Mouse (Mus musculus) midbrain, embryonic 16.5 days (tissue): Measurements from ENCODE around the gene Olfr1419. TPM values are rescaled to one million over a fixed set of nuclear protein-coding genes. Genes with fewer than 3 reads are reported as not detected.
A peak's percentile ranks its signal among the peaks of the same experiment; 100 is the strongest.

ENCODE experiments used
- ATAC-seq: fragments of 200-750 bp; cut with Nextera tagmentation; 2 replicates; pipeline ENCODE4 v1.8.0; 2017; ENCODE audit warnings: moderate TSS enrichment
- H3K27ac ChIP-seq: fragments of 300-500 bp; sonication (generic); 2 replicates; pipeline ENCODE4 v1.5.1; 2014; ENCODE audit warnings: mild to moderate bottlenecking, low read length, mixed read lengths
- H3K27me3 ChIP-seq: fragments of 300-500 bp; sonication (generic); 2 replicates; pipeline ENCODE4 v1.6.1; 2014; ENCODE audit warnings: low read depth, low read length, mixed read lengths; ENCODE audit not compliant: control insufficient read depth, insufficient read depth
- H3K36me3 ChIP-seq: fragments of 300-500 bp; sonication (generic); 2 replicates; pipeline ENCODE4 v1.6.1; 2014; ENCODE audit warnings: mild to moderate bottlenecking, low read length, moderate library complexity, mixed read lengths; ENCODE audit not compliant: control insufficient read depth, insufficient read depth
- H3K4me1 ChIP-seq: fragments of 300-500 bp; sonication (generic); 2 replicates; pipeline ENCODE4 v1.6.1; 2014; ENCODE audit warnings: mild to moderate bottlenecking, low read length, mixed read lengths; ENCODE audit not compliant: control insufficient read depth, insufficient read depth
- H3K4me2 ChIP-seq: fragments of 300-500 bp; sonication (generic); 2 replicates; pipeline ENCODE4 v1.6.1; 2014; ENCODE audit warnings: mild to moderate bottlenecking, low read length, mixed read lengths
- H3K4me3 ChIP-seq: fragments of 300-500 bp; sonication (generic); 2 replicates; pipeline ENCODE4 v1.5.1; 2014; ENCODE audit warnings: low read depth, mild to moderate bottlenecking, low read length, moderate library complexity, mixed read lengths
- H3K9ac ChIP-seq: fragments of 300-500 bp; sonication (generic); 2 replicates; pipeline ENCODE4 v1.6.1; 2014; ENCODE audit warnings: low read depth, low read length, mixed read lengths
- H3K9me3 ChIP-seq: fragments of 300-500 bp; sonication (generic); replicated peaks from 2 replicates; pipeline ENCODE4 v1.6.1; 2014; ENCODE audit warnings: mild to moderate bottlenecking, low read length, mixed read lengths; ENCODE audit not compliant: control insufficient read depth, poor library complexity, severe bottlenecking
- WGBS: fragments of 180-500 bp; shearing (Covaris S2); extraction: QIAGEN DNeasy Blood & Tissue Kit; methylation state at CpG from one replicate; pipeline ENCODE4 v1.1.7; 2014; 5-methylcytosine and 5-hydroxymethylcytosine counted together
- microRNA-seq: library from miRNA; unstranded; fragments of <30 nt; microRNA quantifications from one replicate; pipeline ENCODE4, GENCODE M21; 2017
- polyA plus RNA-seq: library from polyadenylated mRNA; unstranded; fragments of >200 nt; fragmentation: Nextera tagmentation; extraction: Ambion mirVana; gene quantifications from 2 replicates; pipeline ENCODE4 v1.2.1, GENCODE M21; 2015

Gene Olfr1419
- polyA plus RNA-seq, 1 experiment from 2014 or later: not detected

- no peaks in the 10 kb centered on the region for H3K9me3 ChIP-seq
- peak overlapping the region; percentile 87 for H3K4me3 ChIP-seq
- H3K4me1 ChIP-seq: peaks cover 19% of the 10 kb centered on the region
- WGBS: 35% methylated on average over 6 of the region's 6 CpGs
- ATAC-seq: 0 out of 2 replicates have a peak, but pooled peaks have one; percentile 12
- no peaks in the 10 kb centered on the region for H3K27me3 ChIP-seq
- H3K9ac ChIP-seq: peak overlapping the region; percentile 95; the same call in 1 of the 2 replicates
- H3K36me3 ChIP-seq: no peaks in the 10 kb centered on the region
- peak overlapping the region; percentile 93 for H3K4me2 ChIP-seq
- no peak overlapping the region for H3K27ac ChIP-seq
Observed at GRCm38 (mm10) chr19:11820211-11820610, 54.7 kb downstream of the Olfr1419 start.

GRCm38 (mm10) chr19:11819800-11820199, 55.1 kb downstream of the Olfr1419 start:
- Histone ChIP-seq H3K4me1 (peaks cover 19% of the 10 kb centered on the region), H3K9ac (peak overlapping the region; percentile 95; the same call in 1 of the 2 replicates), H3K9me3 (no peaks in the 10 kb centered on the region), H3K27me3 (no peaks in the 10 kb centered on the region), H3K27ac (no peak overlapping the region), H3K4me3 (peak overlapping the region; percentile 87), H3K4me2 (peak overlapping the region; percentile 93), H3K36me3 (no peaks in the 10 kb centered on the region)
- WGBS: 0% methylated on average over 15 of the region's 15 CpGs
- peak; percentile 60 for ATAC-seq

GRCm38 (mm10) chr19:11819143-11819700, 55.7 kb downstream of the Olfr1419 start, which contains the start of gene Stx3:
Gene Stx3, minus strand, starts transcription at chr19:11819403.
- Histone ChIP-seq H3K4me2 (peak within 1 kb of the TSS; percentile 93), H3K36me3 (no peaks in the 10 kb centered on the region), H3K27me3 (no peaks in the 10 kb centered on the region), H3K9me3 (no peaks in the 10 kb centered on the region), H3K9ac (peak within 1 kb of the TSS; percentile 95), H3K27ac (peak within 1 kb of the TSS; percentile 68), H3K4me3 (peak within 1 kb of the TSS; percentile 87), H3K4me1 (peaks cover 19% of the 10 kb centered on the region)
- ATAC-seq: peak; percentile 18
- under 1% methylated on average over 20 of the region's 20 CpGs for WGBS

Small RNA genes within 50 kb of the gene (microRNA-seq; reads per million reads assigned to microRNA genes)
- 10.0 reads per million, percentile 31 among the genes with 10 or more reads in this experiment for gene Mir6994

Other genes with a start within 250 kb of the Olfr1419 start
- gene Ms4a3, start 234.3 kb downstream of the Olfr1419 start, polyA plus RNA-seq: not detected in 2 replicates
- gene Oosp2, start 214.5 kb downstream of the Olfr1419 start, polyA plus RNA-seq: not detected in 2 replicates
- gene Oosp1, start 184.0 kb downstream of the Olfr1419 start, polyA plus RNA-seq: not detected in 2 replicates
- not detected in 2 replicates for gene Oosp3, start 178.1 kb downstream of the Olfr1419 start, polyA plus RNA-seq
- not detected in 2 replicates for gene Gif, start 127.6 kb downstream of the Olfr1419 start, polyA plus RNA-seq
- 45.7 and 46.3 TPM in 2 replicates for gene Mrpl16, start 104.7 kb downstream of the Olfr1419 start, polyA plus RNA-seq
- gene Stx3, start 55.7 kb downstream of the Olfr1419 start, polyA plus RNA-seq: 35.9 and 40.2 TPM in 2 replicates
- 0.21 and 0.38 TPM in 2 replicates for gene Olfr1417, start 35.9 kb downstream of the Olfr1419 start, polyA plus RNA-seq
- not detected in 2 replicates for gene Olfr1418, start 14.0 kb downstream of the Olfr1419 start, polyA plus RNA-seq
- gene Olfr1420, start 11.5 kb upstream of the Olfr1419 start, polyA plus RNA-seq: 0.06 and 0.14 TPM in 2 replicates
- gene Patl1, start 37.3 kb upstream of the Olfr1419 start, polyA plus RNA-seq: 15.8 and 18.5 TPM in 2 replicates
- 3.3 and 3.6 TPM in 2 replicates for gene Osbp, start 90.8 kb upstream of the Olfr1419 start, polyA plus RNA-seq
- gene Olfr1423, start 166.2 kb upstream of the Olfr1419 start, polyA plus RNA-seq: not detected in 2 replicates
- not detected in 2 replicates for gene Olfr1424, start 187.6 kb upstream of the Olfr1419 start, polyA plus RNA-seq
- gene Olfr1425, start 202.6 kb upstream of the Olfr1419 start, polyA plus RNA-seq: not detected in 2 replicates
- gene Olfr1426, start 216.9 kb upstream of the Olfr1419 start, polyA plus RNA-seq: not detected in 2 replicates
- gene Olfr1427, start 228.2 kb upstream of the Olfr1419 start, polyA plus RNA-seq: not detected in 2 replicates
- not detected in 2 replicates for gene Olfr1428, start 240.8 kb upstream of the Olfr1419 start, polyA plus RNA-seq
- gene Olfr76, start 248.1 kb upstream of the Olfr1419 start, polyA plus RNA-seq: not detected in 2 replicates